Mouse (Mus musculus) adrenal gland (tissue): ENCODE results near the gene Katna1.
"Not testable (repeated sequence)": the region's sequence is repeated elsewhere in the genome, so short reads cannot be mapped to it uniquely, and the experiment has no call there.

Experiments used
- intact Hi-C: fragments of 180-260 bp; cut with DNase I; formaldehyde crosslinking; loops from one replicate; pipeline ENCODE4 v1.15.1; 2025
- long read RNA-seq, 2 experiments: library from polyadenylated mRNA; unstranded; transcript quantifications; one replicate each; pipeline ENCODE4 v2.0.0; 2020; ENCODE audit warnings: borderline replicate concordance in 1 of 2; ENCODE audit not compliant: insufficient replicate concordance in 1 of 2

Gene Katna1
- long read RNA-seq, experiment 1, transcript Katna1-201 (11 exons, 1,774 nt), result major isoform, 49 of 55 reads
- long read RNA-seq, experiment 1, partial matches to known transcripts, result 3 of 55 reads
- long read RNA-seq, experiment 1, other reads (novel, unspliced or antisense), result 3 of 55 reads
- long read RNA-seq, experiment 2, transcript Katna1-201 (11 exons, 1,774 nt), result major isoform, 61 of 74 reads
- long read RNA-seq, experiment 2, partial matches to known transcripts, result 9 of 74 reads
- long read RNA-seq, experiment 2, other reads (novel, unspliced or antisense), result 4 of 74 reads

GRCm38 (mm10) chr10:7725751-7726500, at the start of gene Katna1:
Gene Katna1, plus strand, starts transcription at chr10:7726000.
- intact Hi-C loops, result no loop called here

DNA sequence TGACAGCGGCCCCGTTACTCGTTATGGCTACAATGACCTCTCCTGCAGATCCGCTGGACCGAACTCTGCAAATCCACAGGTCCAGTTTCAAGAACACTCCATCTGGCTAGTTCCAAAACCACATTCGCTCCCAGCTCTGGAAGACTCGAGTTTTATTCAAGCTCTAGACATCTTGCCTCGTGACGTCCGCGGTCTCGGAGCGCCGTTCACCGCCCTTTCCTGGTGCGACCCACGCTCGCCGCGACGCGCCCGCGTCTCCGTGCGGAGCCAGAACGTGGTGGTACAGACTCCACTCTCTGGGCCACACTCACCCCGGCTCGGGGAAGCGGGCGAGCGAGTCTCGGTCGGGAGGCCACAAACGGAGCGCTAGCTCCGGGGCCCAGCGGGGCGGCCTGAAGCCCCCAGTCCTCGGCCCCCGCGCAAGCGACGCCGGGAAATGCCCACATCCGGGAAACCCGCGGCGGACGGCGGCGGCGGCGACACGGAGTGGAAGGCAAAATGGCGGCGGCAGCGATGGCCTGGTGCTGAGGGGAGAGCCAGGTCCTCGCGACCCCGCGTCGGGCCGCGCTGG, 45.0 kb upstream of the Katna1 start, which contains the start of the genes Pcmt1 and Lats1:
TSS of gene Pcmt1 (minus strand) at position 406 of the 571 bp plus-strand sequence.
TSS of gene Lats1 (plus strand) at position 484 of the 571 bp plus-strand sequence.
- intact Hi-C loops, result loop anchor here (5.0 kb wide), 1 partner anchor 96 kb away; no protein-coding TSS in a partner anchor

DNA sequence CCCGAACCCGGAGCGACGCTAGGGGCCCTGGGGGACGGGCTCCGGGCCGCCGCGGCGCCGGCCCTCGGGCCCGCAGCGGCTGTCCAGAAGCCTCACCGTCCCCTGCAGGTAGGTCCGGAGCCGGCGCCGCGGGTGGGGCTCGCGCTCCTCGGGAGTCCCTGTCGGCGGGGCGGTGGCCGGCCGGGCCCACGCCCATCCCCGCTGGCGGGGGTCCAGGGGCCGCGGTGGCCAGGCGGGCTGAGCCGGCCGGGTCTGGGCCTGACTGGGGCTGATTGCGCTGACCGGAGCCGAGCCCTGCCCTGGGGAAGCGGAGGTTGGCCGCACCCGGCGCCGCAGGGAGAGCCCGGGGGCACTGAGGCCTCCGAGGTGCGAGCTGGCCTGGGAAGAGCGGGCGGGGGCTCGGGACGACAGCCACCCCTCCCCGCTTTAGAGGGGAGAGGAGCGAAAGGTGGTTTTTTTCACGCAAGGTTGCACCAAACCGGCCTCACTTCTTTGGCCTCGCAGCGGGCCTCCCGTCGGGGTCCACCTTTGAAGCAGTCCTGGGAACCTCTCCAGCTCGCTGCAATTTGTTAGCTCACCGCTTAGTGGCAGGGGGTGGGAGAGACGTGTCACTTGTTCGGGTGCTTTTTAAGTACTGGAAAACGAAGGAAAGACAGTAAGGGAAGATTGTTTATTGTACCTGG, 44.3 kb upstream of the Katna1 start:
- intact Hi-C loops, result loop anchor here (5.0 kb wide), 1 partner anchor 96 kb away; no protein-coding TSS in a partner anchor

GRCm38 (mm10) chr10:7682249-7682648, 43.6 kb upstream of the Katna1 start:
- intact Hi-C loops, result loop anchor here (5.0 kb wide), 1 partner anchor 95 kb away; no protein-coding TSS in a partner anchor

DNA sequence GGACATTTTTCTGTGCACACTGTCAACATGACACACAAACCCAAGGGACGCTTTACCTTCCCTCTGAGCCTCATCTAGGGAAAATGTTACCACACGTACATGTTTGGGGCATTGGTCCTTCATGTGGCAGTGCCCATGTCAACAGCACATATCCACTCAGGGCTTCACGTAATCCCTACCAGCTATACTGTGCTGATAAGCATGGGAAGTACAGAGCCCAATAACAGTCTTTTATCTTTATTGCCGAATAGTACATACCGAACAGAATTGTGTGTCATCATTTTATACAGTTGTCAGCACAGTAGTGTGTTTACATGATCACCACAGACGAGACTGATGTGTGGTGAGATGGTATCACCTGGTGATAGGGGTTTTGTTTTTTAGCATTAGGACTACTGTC, 38.9 kb upstream of the Katna1 start:
- intact Hi-C loops, result no loop called here

DNA sequence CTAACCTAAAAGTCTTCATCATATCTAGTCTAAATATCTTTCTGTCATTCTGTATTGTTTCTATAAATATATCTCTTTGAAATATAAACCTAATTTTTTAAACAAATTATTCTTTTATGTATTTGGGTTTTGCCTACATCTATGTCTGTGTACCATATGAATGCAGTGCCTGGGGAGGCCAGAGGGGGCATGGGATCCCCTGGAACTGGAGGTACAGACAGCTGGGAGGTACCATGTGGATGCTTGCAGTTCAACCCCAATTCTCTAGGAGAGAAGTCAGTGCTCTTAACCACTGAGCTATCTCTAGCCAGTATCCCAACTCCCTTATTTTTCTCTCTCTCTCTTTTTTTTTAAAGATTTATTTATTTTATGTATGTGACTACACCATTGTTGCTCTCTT, 30.5 kb upstream of the Katna1 start:
- intact Hi-C loops, result no loop called here

GRCm38 (mm10) chr10:7700120-7700519, 25.7 kb upstream of the Katna1 start:
- intact Hi-C loops, result no loop called here

- intact Hi-C loops, result no loop called here
Observed at GRCm38 (mm10) chr10:7702586-7702985, 23.2 kb upstream of the Katna1 start.

- intact Hi-C loops, result no loop called here
Observed at GRCm38 (mm10) chr10:7710121-7710520, 15.7 kb upstream of the Katna1 start.

DNA sequence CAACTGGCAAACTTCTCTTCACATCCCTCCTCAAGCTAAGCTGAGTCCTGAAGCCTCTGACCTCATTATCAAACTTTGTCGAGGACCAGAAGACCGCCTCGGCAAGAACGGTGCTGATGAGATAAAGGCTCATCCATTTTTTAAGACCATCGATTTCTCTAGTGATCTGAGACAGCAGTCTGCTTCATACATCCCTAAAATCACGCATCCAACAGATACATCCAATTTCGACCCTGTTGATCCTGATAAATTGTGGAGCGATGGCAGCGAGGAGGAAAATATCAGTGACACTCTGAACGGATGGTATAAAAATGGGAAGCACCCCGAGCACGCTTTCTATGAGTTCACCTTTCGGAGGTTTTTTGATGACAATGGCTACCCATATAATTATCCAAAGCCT, 13.3 kb upstream of the Katna1 start:
- intact Hi-C loops, result no loop called here

GRCm38 (mm10) chr10:7715056-7715455, 10.7 kb upstream of the Katna1 start:
- intact Hi-C loops, result no loop called here

DNA sequence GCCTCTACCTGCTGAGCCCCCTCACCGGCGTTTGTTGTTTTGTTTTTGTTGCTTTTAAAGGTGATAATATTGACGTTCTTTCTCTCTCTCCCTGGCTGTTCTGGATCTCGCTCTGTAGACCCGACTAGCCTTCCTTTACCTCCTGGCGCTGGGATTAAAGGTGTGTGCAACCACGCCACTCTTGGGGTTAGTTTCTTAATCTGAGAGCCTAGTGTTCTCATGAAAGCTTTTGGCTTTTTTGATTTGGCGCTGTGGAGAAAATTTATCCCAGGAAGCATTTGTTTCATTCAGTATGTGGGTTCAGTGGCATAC, 657 bp downstream of the Katna1 start:
- intact Hi-C loops, result no loop called here

- intact Hi-C loops, result loop anchor here (1.0 kb wide), 1 partner anchor 60 kb away; the partner anchor contains the start of gene Nup43
Observed at GRCm38 (mm10) chr10:7727011-7727410, 1.2 kb downstream of the Katna1 start.

- intact Hi-C loops, result no loop called here
Observed at GRCm38 (mm10) chr10:7731582-7731981, 5.8 kb downstream of the Katna1 start.

GRCm38 (mm10) chr10:7737122-7737521, 11.3 kb downstream of the Katna1 start:
- intact Hi-C loops, result no loop called here

DNA sequence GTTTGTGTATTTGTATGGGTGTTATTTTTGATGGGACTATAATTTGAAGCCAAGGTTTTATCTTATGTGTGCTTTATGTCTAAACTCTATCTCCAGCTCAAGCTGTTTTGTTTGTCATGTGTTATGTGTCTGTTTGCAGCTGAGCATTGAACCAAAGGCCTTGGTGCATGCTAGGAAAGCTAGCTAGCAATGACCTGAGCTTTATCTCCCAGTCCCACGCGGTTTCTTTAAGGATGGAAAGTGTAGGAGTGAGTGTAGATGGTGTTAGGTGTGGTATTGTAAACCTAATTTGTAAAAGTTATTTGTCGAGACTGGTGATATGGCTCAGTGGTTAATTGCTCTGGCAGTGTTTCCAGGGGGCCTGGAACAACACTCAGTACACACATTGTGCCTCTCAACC, 12.1 kb downstream of the Katna1 start:
- intact Hi-C loops, result no loop called here

DNA sequence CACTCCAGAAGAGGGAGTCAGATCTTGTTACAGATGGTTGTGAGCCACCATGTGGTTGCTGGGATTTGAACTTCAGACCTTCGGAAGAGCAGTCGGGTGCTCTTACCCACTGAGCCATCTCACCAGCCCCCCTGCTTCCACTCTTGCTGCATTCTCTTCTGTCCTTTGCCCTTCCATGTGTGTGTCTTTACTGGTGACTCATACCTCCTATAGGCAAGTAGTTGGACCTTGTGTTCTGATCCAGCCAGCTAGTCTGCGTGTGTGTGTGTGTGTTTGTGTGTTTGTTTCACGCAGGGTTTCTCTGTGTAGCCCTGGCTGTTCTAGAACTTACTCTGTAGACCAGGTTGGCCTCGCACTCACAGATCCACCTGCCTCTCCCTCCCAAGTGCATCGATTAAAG, 19.7 kb downstream of the Katna1 start:
- intact Hi-C loops, result not testable (repeated sequence)

GRCm38 (mm10) chr10:7748752-7749151, 23.0 kb downstream of the Katna1 start:
- intact Hi-C loops, result no loop called here

DNA sequence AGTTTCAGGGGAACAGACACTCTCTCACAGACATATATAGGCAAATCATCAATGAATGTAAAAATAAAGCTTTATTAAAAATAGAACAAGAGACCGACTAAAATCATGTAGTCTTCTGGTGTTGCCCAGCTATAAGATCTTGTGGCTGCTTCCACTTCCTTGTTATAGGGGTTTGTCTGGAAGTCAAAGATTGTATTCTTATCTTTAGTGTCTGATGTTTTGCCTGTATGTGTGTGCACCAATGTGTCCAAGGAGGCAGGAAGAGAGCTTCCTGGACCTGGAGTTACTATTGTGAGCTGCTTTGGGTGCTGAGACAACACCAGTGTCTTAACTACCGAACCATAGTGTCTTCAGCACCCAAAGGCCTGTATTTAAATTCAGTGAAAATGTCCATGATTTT, 31.7 kb downstream of the Katna1 start:
- intact Hi-C loops, result no loop called here

DNA sequence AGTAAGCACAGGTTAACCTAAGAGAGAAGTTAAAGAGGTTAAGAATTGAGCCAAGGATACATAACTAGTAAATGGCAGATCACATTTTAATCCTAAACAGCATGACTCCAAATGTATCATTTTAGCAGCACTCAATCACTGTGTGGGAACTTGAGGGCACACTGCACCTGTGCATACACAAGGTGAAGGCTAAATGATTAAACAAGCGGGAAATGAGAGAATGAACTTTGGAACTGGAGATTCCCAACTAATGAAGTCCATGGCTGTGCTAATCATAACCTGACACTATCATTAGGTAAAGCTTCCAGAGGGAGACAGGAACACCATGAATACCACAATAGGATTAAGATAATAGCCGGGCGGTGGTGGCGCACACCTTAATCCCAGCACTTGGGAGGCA, 46.5 kb downstream of the Katna1 start:
- intact Hi-C loops, result no loop called here

DNA sequence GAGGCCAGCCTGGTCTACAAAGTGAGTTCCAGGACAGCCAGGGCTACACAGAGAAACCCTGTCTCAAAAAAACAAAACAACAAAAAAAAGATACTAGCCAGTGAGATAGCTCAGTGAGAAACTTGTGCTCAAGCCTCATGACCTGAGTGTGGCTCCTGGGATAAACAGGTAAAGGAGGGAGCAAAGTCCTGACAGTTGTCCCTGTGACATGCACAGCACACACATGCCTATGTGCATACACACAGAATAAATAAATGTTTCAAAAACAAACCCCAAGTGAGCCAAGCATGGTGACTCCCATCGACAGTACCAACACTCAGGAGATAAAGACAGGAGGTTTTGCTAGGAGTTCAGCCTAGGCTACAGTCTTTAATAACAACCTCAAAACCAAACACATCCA, 47.0 kb downstream of the Katna1 start:
- intact Hi-C loops, result no loop called here

DNA sequence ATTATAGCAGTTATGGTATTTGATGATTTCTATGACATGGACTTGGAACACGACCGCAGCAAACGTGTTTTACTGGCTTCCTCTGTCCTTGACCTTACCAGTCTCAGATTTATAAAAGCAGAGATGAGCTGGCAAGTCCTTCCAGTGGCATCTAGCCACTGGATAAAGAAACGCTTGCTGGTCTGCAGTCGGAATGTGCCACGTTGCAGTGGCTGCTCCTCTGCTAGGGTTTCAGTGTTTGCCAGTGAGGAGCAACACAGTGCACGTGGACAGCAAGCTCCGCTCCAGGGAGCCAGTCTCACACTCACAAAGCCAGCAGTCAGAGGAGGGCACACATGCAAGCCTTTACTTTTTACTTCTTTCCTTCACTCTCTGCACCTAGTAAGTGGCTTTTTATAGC, 49.6 kb downstream of the Katna1 start:
- intact Hi-C loops, result loop anchor here (5.0 kb wide), 1 partner anchor 93 kb away; the partner anchor contains the start of genes Lats1 and Pcmt1
